Mouse (Mus musculus): ENCODE measurements at regions not wholly inside any gene's neighbourhood (a gene's known extent, or its start where the extent isn't known, plus 50 kb on each side); places are given as distances from the start of the nearest gene placed in this dataset.

DNA sequence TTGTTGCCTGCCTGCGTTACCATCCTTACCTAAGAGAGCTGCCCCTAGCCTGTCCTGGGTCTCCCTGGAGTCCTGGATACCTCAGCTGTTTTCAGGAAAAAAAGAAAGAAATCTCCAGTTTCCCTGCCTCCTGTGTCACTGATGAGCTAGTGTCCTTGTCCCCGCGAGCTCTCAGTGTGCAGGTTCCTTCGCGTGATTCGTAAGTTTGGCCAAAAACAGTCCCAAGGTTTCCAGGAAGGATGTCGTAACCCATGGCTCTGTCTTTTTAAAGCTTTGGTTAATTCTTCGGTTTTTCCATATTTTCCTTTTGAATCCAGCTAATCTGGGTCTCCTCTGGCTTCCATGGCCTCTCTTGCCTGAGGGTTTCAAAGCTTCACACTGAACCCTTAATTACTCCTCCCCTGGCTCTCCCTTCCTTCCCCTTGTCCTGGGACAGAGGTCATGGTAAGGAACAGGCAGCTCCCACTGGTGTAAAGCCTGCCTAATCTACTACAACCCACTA, 178.5 kb downstream of the Cand1 start:
- no peaks in the 10 kb centered on the region for H3K27me3 ChIP-seq (ENCODE audit: control insufficient read depth, insufficient read depth, insufficient read length)
- TF ChIP-seq FOSL1 (IDR thresholded peaks at IDR 0.05; ENCODE audit: insufficient read depth, low read length, poor library complexity, severe bottlenecking) (no peak), CTCF (IDR thresholded peaks at IDR 0.05; ENCODE audit: control insufficient read depth, insufficient read depth, insufficient read length) (no peak)
- H3K79me2 ChIP-seq (ENCODE audit: control insufficient read depth, insufficient read depth), result no peaks in the 10 kb centered on the region
- H3K36me3 ChIP-seq (ENCODE audit: control insufficient read depth, insufficient read depth), result no peaks in the 10 kb centered on the region
- no peak overlapping the region for H3ac ChIP-seq (ENCODE audit: control insufficient read depth, insufficient read length, low read depth)
- H3K79me3 ChIP-seq (ENCODE audit: low read depth), result no peaks in the 10 kb centered on the region
- H3K4me3 ChIP-seq (ENCODE audit: insufficient read depth, poor library complexity, severe bottlenecking), result no peak overlapping the region

GRCm38 (mm10) chr10:119058493-119059020, 181.3 kb downstream of the Cand1 start:
- no peak for TF ChIP-seq USF1 (IDR thresholded peaks at IDR 0.05; ENCODE audit: low read depth)
- TF ChIP-seq MYOD1 (IDR thresholded peaks at IDR 0.05; ENCODE audit: control insufficient read depth, insufficient read length, low read depth), result no peak
- TF ChIP-seq CTCF (IDR thresholded peaks at IDR 0.05; ENCODE audit: control insufficient read depth, insufficient read depth, insufficient read length), result no peak
- no peak for TF ChIP-seq CEBPB (IDR thresholded peaks at IDR 0.05; ENCODE audit: low read depth)
- no peak for TF ChIP-seq MAX (IDR thresholded peaks at IDR 0.05)
- no peak for TF ChIP-seq FOSL1 (IDR thresholded peaks at IDR 0.05; ENCODE audit: insufficient read depth, low read length, poor library complexity, severe bottlenecking)
- no peak for TF ChIP-seq MYOG (IDR thresholded peaks at IDR 0.05; ENCODE audit: control insufficient read depth, extremely low read depth, insufficient read length)
- H3K4me3 ChIP-seq (ENCODE audit: insufficient read depth, poor library complexity, severe bottlenecking), result no peak overlapping the region
- H3ac ChIP-seq (ENCODE audit: control insufficient read depth, insufficient read length, low read depth), result no peak overlapping the region
- H3K27me3 ChIP-seq (ENCODE audit: control insufficient read depth, insufficient read depth, insufficient read length), result no peaks in the 10 kb centered on the region
- H3K36me3 ChIP-seq (ENCODE audit: control insufficient read depth, insufficient read depth), result no peaks in the 10 kb centered on the region
- no peaks in the 10 kb centered on the region for H3K79me3 ChIP-seq (ENCODE audit: low read depth)
- H3K79me2 ChIP-seq (ENCODE audit: control insufficient read depth, insufficient read depth), result no peaks in the 10 kb centered on the region

DNA sequence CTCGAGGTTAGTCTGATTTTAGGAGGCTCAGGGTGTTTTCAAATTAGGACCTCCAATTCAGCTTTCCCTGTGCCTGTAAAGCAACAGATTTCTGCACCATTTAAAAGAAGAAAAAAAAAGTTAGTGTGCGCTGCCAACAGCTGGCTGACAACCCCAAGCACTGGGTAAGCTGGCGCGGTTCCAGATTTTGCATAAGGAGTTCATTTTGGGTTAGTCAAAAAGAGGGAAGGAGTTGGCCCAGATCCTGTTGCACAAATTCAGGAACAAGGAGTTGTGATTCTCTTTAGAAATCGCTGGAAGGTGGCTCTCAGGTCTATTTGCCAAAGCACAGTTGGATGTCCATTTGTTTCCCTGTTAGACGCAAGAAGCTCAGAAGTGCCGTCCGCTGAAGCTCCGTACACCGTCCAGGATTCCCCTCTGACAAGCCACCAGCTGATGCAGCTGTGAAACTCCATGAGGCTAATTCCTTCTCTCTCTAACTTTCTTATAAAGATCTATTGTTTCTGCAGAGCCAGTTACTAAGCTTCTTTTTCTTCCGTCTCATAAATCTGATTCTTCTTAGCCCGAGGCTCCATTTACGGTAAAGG, 184.6 kb downstream of the Cand1 start:
- H3K27me3 ChIP-seq (ENCODE audit: control insufficient read depth, insufficient read depth, insufficient read length), result no peaks in the 10 kb centered on the region
- no peak overlapping the region for H3ac ChIP-seq (ENCODE audit: control insufficient read depth, insufficient read length, low read depth)
- no peaks in the 10 kb centered on the region for H3K36me3 ChIP-seq (ENCODE audit: control insufficient read depth, insufficient read depth)
- no peaks in the 10 kb centered on the region for H3K79me3 ChIP-seq (ENCODE audit: low read depth)
- no peaks in the 10 kb centered on the region for H3K79me2 ChIP-seq (ENCODE audit: control insufficient read depth, insufficient read depth)
- no peak for TF ChIP-seq MYOD1 (IDR thresholded peaks at IDR 0.05; ENCODE audit: control insufficient read depth, insufficient read length, low read depth)
- no peak for TF ChIP-seq CTCF (IDR thresholded peaks at IDR 0.05; ENCODE audit: control insufficient read depth, insufficient read depth, insufficient read length)
- no peak for TF ChIP-seq USF1 (IDR thresholded peaks at IDR 0.05; ENCODE audit: low read depth)
- TF ChIP-seq FOSL1 (IDR thresholded peaks at IDR 0.05; ENCODE audit: insufficient read depth, low read length, poor library complexity, severe bottlenecking), result no peak
- TF ChIP-seq MYOG (IDR thresholded peaks at IDR 0.05; ENCODE audit: control insufficient read depth, extremely low read depth, insufficient read length), result no peak
- TF ChIP-seq CEBPB (IDR thresholded peaks at IDR 0.05; ENCODE audit: low read depth), result no peak
- TF ChIP-seq MAX (IDR thresholded peaks at IDR 0.05), result no peak
- H3K4me3 ChIP-seq (ENCODE audit: insufficient read depth, poor library complexity, severe bottlenecking), result no peak overlapping the region

- TF ChIP-seq MYOD1 (IDR thresholded peaks at IDR 0.05; ENCODE audit: control insufficient read depth, insufficient read length, low read depth), result no peak
- no peak for TF ChIP-seq CTCF (IDR thresholded peaks at IDR 0.05; ENCODE audit: control insufficient read depth, insufficient read depth, insufficient read length)
- no peak for TF ChIP-seq MAX (IDR thresholded peaks at IDR 0.05)
- no peak for TF ChIP-seq MYOG (IDR thresholded peaks at IDR 0.05; ENCODE audit: control insufficient read depth, extremely low read depth, insufficient read length)
- no peak for TF ChIP-seq USF1 (IDR thresholded peaks at IDR 0.05; ENCODE audit: low read depth)
- no peak for TF ChIP-seq FOSL1 (IDR thresholded peaks at IDR 0.05; ENCODE audit: insufficient read depth, low read length, poor library complexity, severe bottlenecking)
- TF ChIP-seq CEBPB (IDR thresholded peaks at IDR 0.05; ENCODE audit: low read depth), result no peak
- Histone ChIP-seq H3K36me3 (ENCODE audit: control insufficient read depth, insufficient read depth) (no peaks in the 10 kb centered on the region), H3K4me3 (ENCODE audit: insufficient read depth, poor library complexity, severe bottlenecking) (no peak overlapping the region), H3K27me3 (ENCODE audit: control insufficient read depth, insufficient read depth, insufficient read length) (no peaks in the 10 kb centered on the region), H3K79me2 (ENCODE audit: control insufficient read depth, insufficient read depth) (no peaks in the 10 kb centered on the region), H3ac (ENCODE audit: control insufficient read depth, insufficient read length, low read depth) (no peak overlapping the region), H3K79me3 (ENCODE audit: low read depth) (no peaks in the 10 kb centered on the region)
Measured at GRCm38 (mm10) chr10:119054191-119055175, 184.5 kb upstream of the Dyrk2 start.

DNA sequence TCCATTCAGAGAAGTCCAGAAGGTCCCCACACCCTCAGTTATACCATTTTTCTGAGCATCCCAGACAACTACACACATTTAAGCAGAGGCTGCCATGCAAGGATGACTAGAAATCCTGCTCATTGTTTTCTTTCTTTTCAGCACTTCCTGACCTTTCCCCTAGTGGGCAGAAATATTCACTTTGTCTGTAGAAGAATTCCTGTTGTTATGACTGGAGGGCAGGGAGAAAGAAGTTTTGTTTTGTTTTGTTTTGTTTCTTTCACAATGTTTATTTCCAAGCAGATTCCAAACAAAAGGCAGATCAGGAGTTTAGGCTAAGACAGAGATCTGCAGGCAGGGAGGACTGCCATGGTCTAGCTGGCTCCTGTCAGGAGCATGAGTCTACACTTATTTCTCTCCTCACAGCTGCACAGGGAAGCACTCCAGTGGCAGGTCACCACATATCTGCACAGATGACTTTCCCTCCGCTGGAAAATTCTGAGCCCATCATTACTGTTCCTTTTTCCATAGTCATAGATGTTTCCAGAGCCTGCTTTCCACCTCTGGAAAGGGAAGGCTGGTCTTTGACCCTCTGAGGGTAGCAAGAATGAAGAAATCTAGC, 182.5 kb upstream of the Dyrk2 start:
- H3ac ChIP-seq (ENCODE audit: control insufficient read depth, insufficient read length, low read depth), result no peak overlapping the region
- TF ChIP-seq MYOG (IDR thresholded peaks at IDR 0.05; ENCODE audit: control insufficient read depth, extremely low read depth, insufficient read length), result no peak
- TF ChIP-seq CEBPB (IDR thresholded peaks at IDR 0.05; ENCODE audit: low read depth), result no peak
- no peak for TF ChIP-seq USF1 (IDR thresholded peaks at IDR 0.05; ENCODE audit: low read depth)
- TF ChIP-seq MYOD1 (IDR thresholded peaks at IDR 0.05; ENCODE audit: control insufficient read depth, insufficient read length, low read depth), result no peak
- TF ChIP-seq MAX (IDR thresholded peaks at IDR 0.05), result no peak
- TF ChIP-seq CTCF (IDR thresholded peaks at IDR 0.05; ENCODE audit: control insufficient read depth, insufficient read depth, insufficient read length), result no peak
- no peak for TF ChIP-seq FOSL1 (IDR thresholded peaks at IDR 0.05; ENCODE audit: insufficient read depth, low read length, poor library complexity, severe bottlenecking)
- H3K36me3 ChIP-seq (ENCODE audit: control insufficient read depth, insufficient read depth), result no peaks in the 10 kb centered on the region
- no peaks in the 10 kb centered on the region for H3K27me3 ChIP-seq (ENCODE audit: control insufficient read depth, insufficient read depth, insufficient read length)
- H3K4me3 ChIP-seq (ENCODE audit: insufficient read depth, poor library complexity, severe bottlenecking), result no peak overlapping the region
- H3K79me2 ChIP-seq (ENCODE audit: control insufficient read depth, insufficient read depth), result no peaks in the 10 kb centered on the region
- H3K79me3 ChIP-seq (ENCODE audit: low read depth), result no peaks in the 10 kb centered on the region

All from C2C12 (cell line).